Mouse (Mus musculus): ENCODE results near the gene Tnfsfm13. TPM values are rescaled to one million over a fixed set of nuclear protein-coding genes. Genes with fewer than 3 reads are reported as not detected.

Tnfsfm13 gene
- total RNA-seq, 2 experiments from 2014 or later: 1.9 to 3.0 TPM

GRCm38 (mm10) chr11:69653399-69653798 lies 42.5 kb downstream of the Tnfsfm13 start:
- no peak for DNase-seq

GRCm38 (mm10) chr11:69645860-69646259 lies 50.0 kb downstream of the Tnfsfm13 start:
- DNase-seq: no peak

- DNase-seq: no peak
These were observed 60.4 kb downstream of the Tnfsfm13 start for GRCm38 (mm10) chr11:69635471-69635870.

- DNase-seq: peak; percentile 74
These were observed 62.6 kb downstream of the Tnfsfm13 start for GRCm38 (mm10) chr11:69633128-69633866.

Small RNAs within 50 kb of the gene (microRNA-seq; reads per million reads assigned to microRNA genes)
- 4.1 to 8.0 reads per million in 2 experiments for gene Mir1934
- 0 reads per million in 2 experiments for gene Mir467f

Other genes with a start within 250 kb of the Tnfsfm13 start
- gene Dnah2, start 147.0 kb downstream of the Tnfsfm13 start, total RNA-seq (2021): under 1 TPM; 0.20 to 0.50 TPM
- 100 to 1,000 TPM in 1 of 2 experiments, 10 to 100 TPM in 1; 98.5 to 117 TPM for gene Efnb3, start 135.9 kb downstream of the Tnfsfm13 start, total RNA-seq (2021)
- 1 to 10 TPM; 5.8 to 7.0 TPM for gene Wrap53, start 115.8 kb downstream of the Tnfsfm13 start, total RNA-seq (2021)
- 10 to 100 TPM; 41.6 to 46.1 TPM for gene Trp53, start 115.7 kb downstream of the Tnfsfm13 start, total RNA-seq (2021)
- 10 to 100 TPM; 27.0 to 29.1 TPM for gene Atp1b2, start 90.2 kb downstream of the Tnfsfm13 start, total RNA-seq (2021)
- gene Shbg, start 78.2 kb downstream of the Tnfsfm13 start, total RNA-seq (2021): not detected
- 1 to 10 TPM; 5.3 to 6.7 TPM for gene Sat2, start 74.1 kb downstream of the Tnfsfm13 start, total RNA-seq (2021)
- gene Fxr2, start 63.1 kb downstream of the Tnfsfm13 start, total RNA-seq (2021): 10 to 100 TPM; 81.4 to 83.6 TPM
- gene Sox15, start 40.8 kb downstream of the Tnfsfm13 start, total RNA-seq (2021): not detected
- 10 to 100 TPM; 34.3 to 36.3 TPM for gene Mpdu1, start 33.5 kb downstream of the Tnfsfm13 start, total RNA-seq (2021)
- 1 to 10 TPM; 4.0 to 6.0 TPM for gene Cd68, start 29.9 kb downstream of the Tnfsfm13 start, total RNA-seq (2021)
- 100 to 1,000 TPM; 535 to 537 TPM for gene Eif4a1, start 23.7 kb downstream of the Tnfsfm13 start, total RNA-seq (2021)
- gene Senp3, start 14.0 kb downstream of the Tnfsfm13 start, total RNA-seq (2021): 10 to 100 TPM; 58.0 to 61.3 TPM
- gene Tnfsf13, start 10.3 kb downstream of the Tnfsfm13 start, total RNA-seq (2021): 1 to 10 TPM; 2.3 to 2.6 TPM
- gene Tnfsf12, start 249 bp downstream of the Tnfsfm13 start, total RNA-seq (2021): 10 to 100 TPM; 13.7 to 16.4 TPM
- gene Polr2a, start 62.5 kb upstream of the Tnfsfm13 start, total RNA-seq (2021): 10 to 100 TPM; 53.7 TPM
- not detected for gene Slc35g3, start 65.9 kb upstream of the Tnfsfm13 start, total RNA-seq (2021)
- 10 to 100 TPM; 34.1 to 36.8 TPM for gene Zbtb4, start 69.8 kb upstream of the Tnfsfm13 start, total RNA-seq (2021)
- 1 to 10 TPM; 3.1 to 5.1 TPM for gene Chrnb1, start 99.8 kb upstream of the Tnfsfm13 start, total RNA-seq (2021)
- gene Fgf11, start 105.8 kb upstream of the Tnfsfm13 start, total RNA-seq (2021): 1 to 10 TPM; 3.1 to 3.7 TPM
- under 1 TPM; 0.60 to 0.92 TPM for gene Tmem102, start 109.5 kb upstream of the Tnfsfm13 start, total RNA-seq (2021)
- gene Gm39566, start 119.2 kb upstream of the Tnfsfm13 start, total RNA-seq (2021): not detected
- not detected for gene Spem2, start 122.4 kb upstream of the Tnfsfm13 start, total RNA-seq (2021)
- not detected for gene Spem1, start 126.1 kb upstream of the Tnfsfm13 start, total RNA-seq (2021)
- 10 to 100 TPM; 11.0 to 11.6 TPM for gene Nlgn2, start 141.7 kb upstream of the Tnfsfm13 start, total RNA-seq (2021)
- 100 to 1,000 TPM; 143 to 166 TPM for gene Tmem256, start 142.4 kb upstream of the Tnfsfm13 start, total RNA-seq (2021)
- gene Plscr3, start 150.3 kb upstream of the Tnfsfm13 start, total RNA-seq (2021): 10 to 100 TPM; 59.7 to 59.9 TPM
- not detected for gene Tnk1, start 162.6 kb upstream of the Tnfsfm13 start, total RNA-seq (2021)
- gene Tmem95, start 181.9 kb upstream of the Tnfsfm13 start, total RNA-seq (2021): not detected
- 1 to 10 TPM; 3.3 TPM for gene Kctd11, start 185.3 kb upstream of the Tnfsfm13 start, total RNA-seq (2021)
- 1 to 10 TPM; 2.8 to 3.2 TPM for gene Acap1, start 199.4 kb upstream of the Tnfsfm13 start, total RNA-seq (2021)
- gene 2810408A11Rik, start 204.9 kb upstream of the Tnfsfm13 start, total RNA-seq (2021): 1 to 10 TPM; 5.2 to 6.2 TPM
- gene Neurl4, start 205.0 kb upstream of the Tnfsfm13 start, total RNA-seq (2021): 10 to 100 TPM; 45.8 to 48.5 TPM
- gene Gps2, start 217.8 kb upstream of the Tnfsfm13 start, total RNA-seq (2021): 10 to 100 TPM; 29.6 to 33.0 TPM
- gene Eif5a, start 225.9 kb upstream of the Tnfsfm13 start, total RNA-seq (2021): 100 to 1,000 TPM; 550 to 556 TPM
- gene Ybx2, start 239.7 kb upstream of the Tnfsfm13 start, total RNA-seq (2021): 10 to 100 TPM; 24.8 to 35.7 TPM

Data from heart, postnatal 4 days (tissue).